Mouse (Mus musculus) heart, adult 2 months (tissue): Measurements from ENCODE around the gene Nmur2.

Source experiments
- CTCF ChIP-seq: fragments of 200-600 bp; IDR thresholded peaks from 2 replicates; pipeline ENCODE4 v1.8.1; 2022; ENCODE audit warnings: antibody characterized with exemption, mild to moderate bottlenecking, moderate library complexity
- POLR2A ChIP-seq: fragments of 200-500 bp; IDR thresholded peaks from 2 replicates; pipeline ENCODE4 v1.6.1; 2011; ENCODE audit warnings: mild to moderate bottlenecking, low read depth, low read length, control low read depth; ENCODE audit not compliant: insufficient read depth

- TF ChIP-seq CTCF (no peak), POLR2A (no peak)
These were observed 18.4 kb upstream of the Nmur2 start for GRCm38 (mm10) chr11:56059236-56059635.
